Mouse (Mus musculus) CD4-positive, CD25-positive, alpha-beta regulatory T cell, adult 4 months (primary cell): ENCODE data around the gene Gm10840. TPM values are rescaled to one million over a fixed set of nuclear protein-coding genes. Genes with fewer than 3 reads are reported as not detected.

Source experiments
- ATAC-seq: one replicate; pipeline ENCODE4 v1.8.0; 2017
- polyA plus RNA-seq, 2 experiments: library from polyadenylated mRNA; unstranded; fragments of 100-300 nt; shearing (Covaris generic); gene quantifications; one replicate each; pipeline ENCODE4 v1.2.1; 2017

The Gm10840 gene
- polyA plus RNA-seq, 2 experiments from 2014 or later = not detected

DNA sequence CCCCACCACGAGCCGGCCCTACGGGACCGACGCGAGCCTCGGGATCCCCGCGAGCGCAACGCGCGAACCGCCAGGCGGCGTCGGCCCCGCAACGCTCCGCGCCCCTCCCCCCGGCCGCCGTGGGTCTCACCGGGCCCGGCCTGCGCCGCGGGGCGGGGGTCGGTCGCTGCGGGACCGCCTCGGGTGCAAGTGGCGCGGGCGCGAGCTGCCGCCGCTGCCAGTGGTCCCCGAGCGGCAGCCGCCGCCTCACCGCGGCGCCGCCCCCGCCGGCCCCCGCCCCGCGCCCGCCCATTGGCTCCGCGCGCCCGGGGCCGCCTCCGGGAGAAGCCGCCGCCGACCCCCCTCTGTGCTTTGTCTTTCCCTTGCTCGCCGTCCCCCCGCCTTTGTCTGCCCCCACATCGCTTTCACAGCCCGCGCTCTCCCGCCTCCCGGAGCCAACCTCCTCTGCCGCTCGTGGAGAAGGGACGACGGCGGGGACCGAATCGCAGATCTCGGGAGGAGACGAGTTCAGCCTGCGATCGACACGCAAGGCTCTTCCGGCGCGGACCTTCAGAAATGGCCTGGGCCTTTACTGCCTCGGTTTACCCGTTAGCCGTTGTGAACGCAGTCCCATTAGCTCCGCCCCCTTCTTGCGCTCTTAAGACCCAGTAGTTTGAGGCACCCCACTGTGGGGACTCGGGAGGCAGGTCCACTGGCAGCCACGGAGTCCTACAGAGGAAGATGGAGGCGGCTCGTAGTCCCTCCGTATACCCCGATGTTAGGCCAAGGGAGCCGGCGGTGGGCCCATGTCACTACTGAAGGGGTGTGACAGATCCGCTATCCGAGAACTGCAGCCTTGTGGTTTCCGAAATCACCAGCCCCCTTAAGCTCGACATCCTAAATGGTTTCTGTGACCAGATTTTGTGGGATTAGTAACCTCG, 469 bp upstream of the Gm10840 start:
- peak; percentile 39 for ATAC-seq

DNA sequence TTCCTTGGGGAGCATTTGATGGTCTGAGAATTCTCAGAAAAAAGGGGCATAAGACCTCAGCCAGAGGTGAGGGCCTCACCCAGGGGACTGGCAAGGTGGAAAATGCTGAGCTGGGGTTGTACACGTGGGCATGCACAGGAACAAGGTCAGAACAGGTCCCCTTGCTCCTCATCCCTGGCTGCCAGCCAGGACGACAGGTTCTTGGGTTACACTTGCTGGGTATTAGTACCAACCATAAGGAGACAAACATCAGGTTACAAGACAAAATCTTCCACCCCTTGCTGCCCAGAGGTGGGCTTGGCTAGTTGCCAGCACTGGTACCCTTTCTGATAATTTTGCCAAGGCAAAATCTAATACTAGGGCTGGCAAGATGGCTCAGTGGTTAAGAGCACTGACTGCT, 1.6 kb downstream of the Gm10840 start:
- ATAC-seq = no peak

DNA sequence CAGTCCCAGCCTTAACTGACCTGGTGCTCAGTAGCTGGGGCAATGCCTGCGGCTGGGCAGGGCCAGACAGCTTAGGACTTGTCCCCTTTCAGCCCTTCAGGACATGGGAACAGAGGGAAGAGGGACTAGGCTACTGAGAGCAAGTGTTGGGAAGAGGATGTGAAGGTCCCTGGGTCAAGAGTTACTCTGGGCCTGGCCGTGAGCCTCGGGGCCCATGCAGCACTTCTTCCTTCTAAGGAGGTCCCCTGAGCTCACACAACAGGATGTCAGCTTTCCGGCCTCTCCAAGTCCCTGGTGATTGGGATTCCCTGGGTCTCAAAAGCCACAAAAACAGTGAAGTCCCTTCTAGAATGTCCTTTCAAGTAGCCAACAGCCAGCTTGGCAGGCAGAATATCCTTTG, 2.9 kb downstream of the Gm10840 start:
- no peak for ATAC-seq

DNA sequence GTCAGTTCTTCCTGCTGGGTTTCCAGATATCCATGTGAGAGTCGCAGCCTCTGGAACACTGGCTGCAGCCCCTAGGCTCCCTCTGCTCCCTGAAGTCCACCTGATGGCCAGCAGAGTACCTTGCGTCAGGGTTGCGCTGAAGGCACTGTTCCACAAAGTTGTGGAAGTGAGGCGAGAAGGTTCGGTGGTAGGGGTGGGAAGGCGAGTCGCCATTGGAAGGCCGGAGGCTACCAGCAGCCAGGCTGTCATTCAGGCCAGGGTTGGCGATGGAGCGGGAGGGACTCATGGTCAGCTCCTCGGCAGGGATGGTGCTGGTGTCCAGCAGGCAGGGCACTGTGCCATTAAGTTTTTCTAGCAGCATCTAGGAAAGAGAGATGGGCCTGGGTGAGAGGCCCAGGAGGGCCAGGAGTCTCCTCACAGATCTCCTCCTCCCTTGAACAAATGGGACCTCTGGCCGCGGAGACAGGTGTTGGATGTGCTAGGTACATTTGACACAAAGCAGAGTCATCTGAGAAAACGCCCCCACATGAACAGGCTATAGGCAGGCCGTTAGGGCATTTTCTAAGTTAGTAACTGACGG, 4.0 kb downstream of the Gm10840 start:
- no peak for ATAC-seq

DNA sequence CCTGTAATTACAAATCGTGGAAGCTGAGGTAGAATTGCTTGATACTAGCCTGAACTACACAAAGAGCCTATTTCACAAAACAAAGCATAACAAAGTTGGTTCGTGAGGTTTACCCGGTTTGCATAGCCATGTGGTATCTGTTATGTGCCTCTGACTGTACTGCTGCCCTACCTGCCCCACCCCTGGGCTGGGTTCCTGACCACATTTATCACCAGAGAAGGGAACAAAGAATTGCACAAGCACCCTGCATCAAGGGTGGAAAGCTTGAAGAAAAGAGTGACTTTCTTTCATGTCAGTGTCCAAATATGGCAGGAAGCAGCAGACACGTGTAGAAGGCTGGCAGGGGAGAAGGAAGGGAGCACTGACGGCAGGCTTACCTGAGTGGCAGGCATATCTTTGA, 6.8 kb downstream of the Gm10840 start:
- peak; percentile 84 for ATAC-seq

DNA sequence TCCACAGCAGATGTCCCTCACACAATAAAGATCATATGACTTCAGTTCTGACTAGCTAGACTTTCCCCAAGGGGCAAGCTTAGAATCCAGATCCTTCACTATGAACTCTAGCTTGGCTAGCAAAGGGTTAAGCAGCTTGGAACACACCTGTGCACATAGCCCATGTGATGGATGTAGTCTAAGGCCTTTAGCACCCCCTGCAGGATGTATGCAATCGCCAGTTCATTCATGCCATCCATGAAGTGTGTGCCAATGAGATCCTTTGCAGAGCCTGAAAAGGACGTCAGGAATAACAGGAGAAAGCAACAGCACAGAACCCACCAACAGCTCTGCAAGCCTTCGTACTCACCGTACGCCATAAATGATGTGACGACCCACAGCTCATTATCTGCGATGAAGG, 10.2 kb downstream of the Gm10840 start:
- peak; percentile 59 for ATAC-seq

DNA sequence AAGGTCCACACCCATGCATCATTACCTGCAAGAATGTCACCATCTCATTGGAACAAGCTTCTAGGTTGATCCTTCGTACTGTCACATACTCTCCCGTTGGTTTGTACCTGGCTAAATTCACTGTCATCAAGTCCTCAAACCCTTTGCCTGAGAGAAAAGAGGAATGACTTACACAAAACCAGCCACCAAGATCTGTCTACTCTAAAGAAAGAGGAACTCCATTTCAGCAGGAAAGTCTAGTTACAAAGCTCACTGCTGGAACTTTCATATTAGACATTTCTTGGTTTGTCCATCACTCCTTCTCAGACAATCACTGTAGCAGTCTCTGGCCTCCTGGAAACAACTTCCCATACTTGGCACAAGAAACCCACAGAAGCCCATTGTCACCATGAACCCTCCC, 12.6 kb downstream of the Gm10840 start:
- ATAC-seq = no peak

DNA sequence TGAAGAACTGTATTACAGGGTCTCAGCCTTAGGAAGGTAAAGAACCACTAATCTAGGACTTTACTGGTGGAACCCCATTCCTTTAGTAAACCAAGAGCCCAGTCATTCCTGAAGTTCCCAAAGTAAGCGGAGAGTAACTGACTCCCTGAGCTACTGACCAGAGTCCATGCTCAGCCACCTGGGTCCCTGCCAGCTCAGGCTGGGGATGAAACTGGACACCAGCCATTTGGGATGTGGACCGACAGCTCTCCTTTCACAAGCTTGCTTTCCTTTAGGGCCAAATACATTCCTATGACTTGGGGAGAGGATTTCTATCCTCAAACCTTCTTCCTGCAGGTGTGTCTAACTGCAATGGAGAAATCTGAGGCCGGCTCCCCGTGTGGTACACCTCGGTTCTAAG, 13.7 kb downstream of the Gm10840 start:
- no peak for ATAC-seq

DNA sequence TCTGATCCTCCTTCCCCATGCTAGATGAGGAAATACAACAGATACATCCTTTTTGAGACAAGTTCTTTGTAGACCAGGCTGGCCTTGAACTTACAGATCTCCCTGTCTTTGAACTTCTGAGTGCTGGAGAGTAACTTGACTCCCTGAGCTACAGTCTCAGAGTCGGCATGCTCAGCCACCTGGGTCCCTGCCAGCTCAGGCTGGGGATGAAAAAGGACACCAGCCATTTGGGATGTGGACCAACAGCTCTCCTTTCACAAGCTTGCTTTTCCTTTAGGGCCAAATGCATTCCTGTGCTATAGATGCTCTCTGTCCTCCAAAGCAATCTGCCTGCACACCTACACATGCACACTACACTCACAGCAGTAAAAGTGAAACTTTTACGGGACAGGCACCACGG, 14.4 kb downstream of the Gm10840 start:
- no peak for ATAC-seq

DNA sequence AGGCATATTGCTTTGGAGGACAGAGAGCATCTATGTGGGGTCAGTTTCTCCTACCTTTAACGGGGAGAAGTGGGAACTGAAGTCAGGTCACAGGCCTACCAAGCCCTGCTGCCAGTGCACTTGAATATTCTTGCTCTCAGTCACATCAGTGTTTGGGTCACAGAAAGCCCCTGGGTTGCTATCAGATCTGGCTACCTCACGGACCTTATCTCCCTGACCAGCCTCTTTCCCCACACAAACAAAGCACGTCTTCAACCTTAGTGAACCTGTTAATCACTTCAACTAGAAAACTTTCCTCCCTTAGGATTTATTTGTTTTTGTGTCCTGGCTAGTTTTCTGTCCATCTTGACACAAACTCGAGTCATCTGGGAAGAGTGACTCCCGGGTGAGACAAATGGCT, 15.7 kb downstream of the Gm10840 start:
- ATAC-seq = no peak

DNA sequence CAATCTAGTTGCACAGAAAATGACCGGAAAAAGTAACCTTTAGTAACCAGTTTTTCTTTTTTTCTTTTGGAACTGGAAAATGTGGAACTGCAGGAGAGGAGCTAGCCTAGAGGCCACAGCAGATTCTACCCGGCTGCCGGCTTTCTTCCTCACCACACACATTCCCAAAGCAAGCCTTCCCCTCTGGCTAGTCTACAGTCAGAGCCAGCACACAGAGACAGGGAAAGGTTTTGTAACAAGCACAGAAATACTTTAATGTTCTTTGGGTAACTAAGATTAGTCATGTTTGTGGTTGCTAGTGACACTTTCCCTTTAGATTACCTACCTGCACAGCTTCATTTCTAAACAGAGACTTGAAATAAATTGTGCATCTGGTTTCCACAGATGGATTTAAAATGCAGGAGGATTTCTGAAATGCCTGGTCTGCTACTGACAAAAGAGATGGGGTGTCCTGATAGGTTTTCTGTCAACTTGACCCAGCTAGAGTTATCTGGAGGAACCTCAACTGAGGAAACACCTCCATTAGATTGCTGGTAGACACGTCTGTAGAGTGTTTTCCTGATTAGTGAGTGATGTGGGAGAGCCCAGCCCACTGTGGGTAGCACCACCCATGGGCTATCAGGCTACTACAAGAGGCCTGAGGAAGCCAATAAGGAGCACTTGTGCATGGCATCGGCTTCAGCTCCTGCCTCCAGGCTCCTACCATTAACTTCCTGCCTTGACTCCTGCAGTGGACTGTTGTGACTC, 17.6 kb downstream of the Gm10840 start:
- ATAC-seq = no peak

DNA sequence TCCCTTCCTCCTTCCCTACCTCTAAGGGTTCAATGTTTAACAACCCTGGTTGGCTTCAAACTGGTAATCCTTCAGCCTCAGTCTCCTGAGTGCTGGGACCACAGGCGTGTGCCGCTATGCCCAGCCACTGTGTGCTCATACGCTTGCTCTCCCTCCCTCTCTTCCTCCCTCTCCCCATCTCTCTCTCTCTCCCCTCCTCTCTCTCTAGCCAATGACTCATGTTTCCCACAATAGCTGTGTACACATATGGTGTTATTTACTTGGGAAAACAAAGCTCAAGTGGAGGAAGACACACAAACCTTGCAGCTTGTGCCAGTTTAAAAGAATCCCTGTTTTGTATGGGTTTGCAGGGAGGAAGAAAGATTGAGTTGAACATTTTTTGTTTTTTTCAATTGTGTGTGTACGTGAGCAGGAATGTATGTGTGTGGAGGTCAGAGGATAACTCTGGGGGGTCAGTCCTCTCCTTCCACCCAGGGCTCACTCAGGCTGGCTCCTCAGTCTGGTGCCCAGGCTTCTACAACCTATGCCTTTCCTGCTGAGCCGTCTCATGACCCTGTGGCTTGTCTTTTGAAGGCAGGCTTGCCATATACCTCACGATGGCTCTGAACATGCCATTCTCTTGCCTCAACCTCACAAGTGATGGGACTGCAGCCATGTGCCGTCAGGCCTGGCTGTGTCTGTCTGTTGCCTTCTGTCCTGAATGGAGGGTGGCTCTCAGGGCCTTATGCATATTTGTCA, 19.2 kb downstream of the Gm10840 start:
- no peak for ATAC-seq

DNA sequence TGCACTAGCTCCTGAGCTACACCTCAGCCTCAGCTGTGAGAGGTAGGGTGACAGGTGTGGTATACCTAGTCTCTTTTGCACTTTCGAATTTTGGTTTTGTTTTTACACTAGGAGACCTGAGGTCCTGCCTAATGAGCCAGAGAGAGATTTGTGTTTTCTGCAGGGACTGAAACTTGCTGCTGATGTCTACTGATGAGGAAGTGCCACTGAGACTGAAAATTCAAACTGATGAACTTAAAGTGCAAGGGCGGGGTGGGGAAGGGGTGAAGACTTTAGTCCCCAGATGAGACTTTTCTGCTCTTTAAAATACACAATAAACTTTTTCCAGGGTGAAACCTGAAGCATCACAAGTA, 19.8 kb downstream of the Gm10840 start:
- no peak for ATAC-seq

DNA sequence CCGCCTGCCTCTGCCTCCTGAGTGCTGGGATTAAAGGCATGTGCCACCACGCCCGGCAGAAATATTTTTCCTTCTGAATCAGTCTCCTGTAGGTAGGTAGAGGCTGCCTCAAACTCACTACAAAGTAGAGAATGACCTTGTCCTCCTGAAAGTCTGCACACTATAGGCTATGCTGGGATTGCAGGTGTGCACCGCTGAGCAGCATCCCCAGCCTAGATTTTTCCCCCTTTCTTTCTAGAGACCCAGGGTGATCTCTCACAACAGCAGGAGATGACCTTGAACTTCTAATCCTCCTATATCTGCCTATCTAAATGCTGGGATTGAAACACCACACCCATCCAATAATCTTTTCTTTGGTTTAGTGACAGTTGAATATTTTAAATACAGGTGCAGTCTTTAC, 26.7 kb downstream of the Gm10840 start:
- no peak for ATAC-seq

DNA sequence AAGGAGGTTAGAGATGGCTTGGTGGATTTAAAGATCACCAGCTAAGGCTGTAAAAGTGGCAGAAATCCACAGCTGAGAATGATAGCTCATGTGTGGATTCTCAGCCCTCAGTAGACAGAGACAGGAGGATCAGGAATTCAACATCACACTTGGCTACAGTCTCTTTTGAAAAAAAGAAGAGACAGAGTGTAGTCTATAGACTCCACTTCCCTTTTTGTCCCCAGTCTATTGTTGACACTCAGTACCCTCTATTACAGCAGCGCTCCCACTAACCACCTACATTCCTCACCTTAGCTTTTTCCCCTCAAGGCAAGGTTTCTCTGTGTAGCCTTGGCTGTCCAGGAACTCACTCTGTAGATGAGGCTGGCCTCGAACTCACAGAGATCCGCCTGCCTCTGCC, 31.1 kb downstream of the Gm10840 start:
- ATAC-seq = no peak

DNA sequence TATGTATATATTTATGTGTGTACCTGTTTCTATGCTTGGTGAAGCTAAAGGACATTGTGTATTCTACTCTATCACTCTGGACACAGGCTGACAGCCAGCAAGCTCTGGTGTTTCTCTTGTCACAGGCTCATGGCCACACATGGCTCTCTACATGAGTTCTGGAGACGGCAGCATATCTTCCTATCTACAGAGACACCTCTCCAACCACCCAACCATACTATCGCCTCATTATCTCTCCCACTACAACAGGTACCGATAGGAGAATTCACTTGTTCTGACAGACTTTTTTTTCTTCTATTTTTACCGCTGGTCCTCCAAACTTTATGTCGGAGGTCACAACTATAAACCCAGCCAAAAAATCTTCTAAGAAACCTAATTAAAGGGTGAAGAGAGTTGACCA, 31.6 kb downstream of the Gm10840 start:
- ATAC-seq = no peak

DNA sequence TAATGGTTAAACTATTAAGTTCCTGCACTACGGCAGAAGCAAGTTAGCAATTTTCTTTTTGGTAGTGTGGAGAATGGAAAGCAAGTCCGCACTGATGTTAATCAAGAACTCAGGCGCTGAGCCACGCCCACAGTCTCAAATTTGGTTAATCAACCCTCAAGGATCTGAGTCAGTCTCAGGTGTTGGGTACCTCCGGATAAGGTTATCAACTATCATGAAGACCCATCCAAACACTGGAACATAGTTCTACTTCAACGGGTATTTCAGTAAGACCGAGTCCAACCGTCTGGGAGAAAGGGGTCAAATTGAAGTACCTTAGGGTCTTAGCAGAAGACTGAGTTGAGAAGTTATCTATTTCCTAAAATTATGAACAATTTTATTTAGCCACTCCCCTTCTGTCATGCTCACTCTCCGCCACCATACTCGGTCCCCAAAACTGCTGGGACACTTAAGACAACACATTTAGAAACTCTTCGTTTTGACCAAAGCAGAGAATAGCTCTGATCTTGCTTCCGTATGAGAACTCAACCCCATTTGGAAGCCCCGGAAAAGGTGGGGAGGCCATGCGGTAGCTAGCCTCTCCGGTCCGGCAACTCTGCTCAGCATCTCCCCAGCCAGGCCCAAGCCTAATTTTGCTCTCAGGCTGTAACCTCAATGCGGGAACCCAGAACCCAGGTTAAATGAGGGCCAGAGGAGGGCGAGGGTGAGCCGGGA, 32.2 kb downstream of the Gm10840 start:
- ATAC-seq = peak; percentile 30

DNA sequence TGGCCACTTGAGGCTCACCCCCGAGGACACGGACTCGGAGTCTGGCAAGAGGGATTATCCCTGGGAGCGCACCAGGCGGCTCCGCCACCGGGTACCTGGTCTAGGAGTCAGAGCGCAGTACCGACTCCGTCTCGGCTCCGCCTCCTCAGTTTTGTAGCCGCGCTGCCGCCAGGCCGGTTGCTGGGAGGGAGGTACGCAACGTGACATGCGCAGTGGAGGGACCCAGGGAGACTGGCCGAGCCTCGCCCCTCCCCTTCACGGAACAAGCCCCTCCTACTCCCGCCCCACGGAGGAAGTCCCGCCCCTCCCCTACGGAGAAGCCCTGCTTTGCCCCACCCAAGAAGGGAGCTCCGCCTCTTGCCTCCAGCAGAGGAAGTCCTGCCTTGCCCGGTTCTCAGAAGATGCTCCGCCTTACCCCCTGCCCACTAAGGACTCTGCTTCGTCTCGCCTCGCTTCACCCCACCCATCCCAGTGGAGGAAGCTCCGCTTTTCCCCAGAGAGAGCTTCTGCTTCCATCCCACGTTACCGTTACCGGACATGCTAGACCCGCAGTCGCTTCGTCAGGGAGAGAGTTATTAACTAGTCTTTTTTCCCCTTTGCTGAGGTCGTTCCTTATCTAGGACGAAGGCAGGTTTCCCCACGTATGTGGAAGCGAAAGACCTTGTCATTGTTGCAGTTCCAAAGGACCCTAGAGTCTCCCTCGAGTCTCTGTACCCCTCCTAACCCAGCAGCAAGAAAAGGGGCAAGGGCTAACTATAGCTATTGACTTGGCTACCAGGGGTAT, 32.9 kb downstream of the Gm10840 start:
- ATAC-seq = peak; percentile 90

DNA sequence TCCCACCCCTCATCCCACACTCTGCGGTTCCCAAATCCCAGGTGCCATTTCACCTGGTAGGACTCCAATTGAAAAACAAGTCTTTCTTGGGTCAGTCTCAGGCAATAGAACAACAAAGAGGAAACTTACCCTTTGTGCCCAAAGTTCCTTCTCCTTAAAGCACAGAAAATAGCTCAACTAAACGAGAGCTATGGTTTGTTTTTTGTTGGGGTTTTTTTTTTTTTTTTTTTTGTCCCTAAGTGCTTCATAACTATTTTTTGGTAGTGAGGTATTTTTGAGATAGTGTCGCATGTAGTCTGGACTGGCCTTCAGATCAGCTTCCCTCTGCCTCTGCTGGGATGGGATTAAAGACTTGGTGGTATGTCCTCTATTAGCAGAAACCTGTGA, 33.5 kb downstream of the Gm10840 start:
- no peak for ATAC-seq

DNA sequence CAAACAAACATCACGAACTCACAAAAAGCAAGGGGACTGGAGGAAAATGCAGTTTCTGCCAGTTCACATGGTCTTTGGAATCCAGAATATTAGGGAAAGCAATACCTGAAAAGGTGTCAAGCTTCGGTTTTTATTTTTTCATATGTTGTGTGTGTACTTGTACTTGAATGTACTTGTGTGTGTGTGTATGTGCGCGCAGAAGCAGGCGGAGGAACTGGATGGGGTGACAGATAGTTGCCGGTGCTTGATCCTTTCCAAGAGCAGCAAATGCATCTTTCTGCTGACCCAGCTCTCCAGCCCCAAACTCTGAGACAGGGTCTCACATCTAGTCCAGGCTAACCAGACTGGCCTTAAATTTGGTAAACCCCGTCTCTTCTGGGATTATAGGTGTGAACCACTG, 34.2 kb downstream of the Gm10840 start:
- ATAC-seq = no peak

DNA sequence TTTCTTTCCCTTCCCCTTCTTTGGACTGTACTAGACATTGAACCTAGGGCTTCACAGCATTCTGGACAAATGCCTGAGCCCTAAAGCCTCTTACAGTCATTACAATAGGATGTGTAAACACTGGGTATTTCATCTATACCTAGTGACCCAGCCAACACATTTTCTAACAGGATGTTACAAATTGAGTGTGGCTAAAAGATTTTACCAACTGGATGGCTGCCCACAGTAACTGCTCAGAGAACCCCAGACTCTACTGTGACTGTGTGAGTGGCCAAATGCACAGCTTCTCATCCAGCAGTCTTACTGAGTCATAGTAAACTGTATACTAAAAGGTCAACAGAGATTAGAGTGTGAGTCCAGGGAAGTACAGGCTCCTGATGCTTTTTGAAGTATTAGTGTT, 34.7 kb downstream of the Gm10840 start:
- ATAC-seq = no peak

DNA sequence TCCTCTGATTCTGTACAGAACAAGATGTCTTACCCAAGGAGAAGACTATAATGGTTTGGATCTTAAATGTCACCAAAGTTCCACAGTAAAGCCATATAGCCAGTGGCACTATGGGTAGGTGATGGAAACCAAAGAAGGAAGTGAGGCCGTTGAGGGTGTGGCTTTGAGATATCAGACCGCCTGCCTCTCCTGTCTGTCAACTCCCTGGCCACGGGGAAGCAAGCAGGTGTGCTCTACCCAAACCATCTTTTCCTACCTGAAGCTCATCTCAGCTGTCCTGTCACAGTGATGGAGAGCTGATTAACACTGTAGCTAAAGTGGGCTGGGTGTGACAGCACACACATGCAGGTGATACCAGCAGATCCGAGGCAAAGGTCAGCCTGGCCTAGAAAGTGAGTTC, 37.6 kb downstream of the Gm10840 start:
- no peak for ATAC-seq
